Mouse (Mus musculus) neural tube, embryonic 12.5 days (tissue): ENCODE measurements around the gene Scube2. TPM values are rescaled to one million over a fixed set of nuclear protein-coding genes. Genes with fewer than 3 reads are reported as not detected.
A peak's percentile ranks its signal among the peaks of the same experiment; 100 is the strongest.

ENCODE experiments used
- ATAC-seq: fragments of 200-750 bp; cut with Nextera tagmentation; 2 replicates; pipeline ENCODE4 v1.8.0; 2017; ENCODE audit warnings: low read depth, mild to moderate bottlenecking, moderate TSS enrichment, moderate library complexity; ENCODE audit not compliant: low FRiP score
- H3K27ac ChIP-seq: fragments of 300-500 bp; sonication (generic); 2 replicates; pipeline ENCODE4 v1.5.1; 2016
- H3K27me3 ChIP-seq: fragments of 300-500 bp; sonication (generic); replicated peaks from 2 replicates; pipeline ENCODE4 v1.6.1; 2016; ENCODE audit warnings: mild to moderate bottlenecking
- H3K36me3 ChIP-seq: fragments of 300-500 bp; sonication (generic); 2 replicates; pipeline ENCODE4 v1.6.1; 2016; ENCODE audit warnings: mild to moderate bottlenecking
- H3K4me1 ChIP-seq: fragments of 300-500 bp; sonication (generic); 2 replicates; pipeline ENCODE4 v1.6.1; 2016
- H3K4me2 ChIP-seq: fragments of 300-500 bp; sonication (generic); replicated peaks from 2 replicates; pipeline ENCODE4 v1.6.1; 2016; ENCODE audit warnings: mild to moderate bottlenecking
- H3K4me3 ChIP-seq: fragments of 300-500 bp; sonication (generic); 2 replicates; pipeline ENCODE4 v1.5.1; 2016
- H3K9ac ChIP-seq: fragments of 300-500 bp; sonication (generic); 2 replicates; pipeline ENCODE4 v1.6.1; 2016; ENCODE audit warnings: mild to moderate bottlenecking
- H3K9me3 ChIP-seq: fragments of 300-500 bp; sonication (generic); 2 replicates; pipeline ENCODE4 v1.6.1; 2016; ENCODE audit warnings: mild to moderate bottlenecking
- WGBS: fragments of 180-500 bp; shearing (Covaris S2); methylation state at CpG from one replicate; pipeline ENCODE4 v1.1.7; 2016; 5-methylcytosine and 5-hydroxymethylcytosine counted together
- polyA plus RNA-seq: library from polyadenylated mRNA; unstranded; fragments of >200 nt; fragmentation: Nextera tagmentation; extraction: Ambion mirVana; gene quantifications from 2 replicates; pipeline ENCODE4 v1.2.1, GENCODE M21; 2016

Scube2 gene
- polyA plus RNA-seq, 1 experiment from 2014 or later: 13.1 TPM

DNA sequence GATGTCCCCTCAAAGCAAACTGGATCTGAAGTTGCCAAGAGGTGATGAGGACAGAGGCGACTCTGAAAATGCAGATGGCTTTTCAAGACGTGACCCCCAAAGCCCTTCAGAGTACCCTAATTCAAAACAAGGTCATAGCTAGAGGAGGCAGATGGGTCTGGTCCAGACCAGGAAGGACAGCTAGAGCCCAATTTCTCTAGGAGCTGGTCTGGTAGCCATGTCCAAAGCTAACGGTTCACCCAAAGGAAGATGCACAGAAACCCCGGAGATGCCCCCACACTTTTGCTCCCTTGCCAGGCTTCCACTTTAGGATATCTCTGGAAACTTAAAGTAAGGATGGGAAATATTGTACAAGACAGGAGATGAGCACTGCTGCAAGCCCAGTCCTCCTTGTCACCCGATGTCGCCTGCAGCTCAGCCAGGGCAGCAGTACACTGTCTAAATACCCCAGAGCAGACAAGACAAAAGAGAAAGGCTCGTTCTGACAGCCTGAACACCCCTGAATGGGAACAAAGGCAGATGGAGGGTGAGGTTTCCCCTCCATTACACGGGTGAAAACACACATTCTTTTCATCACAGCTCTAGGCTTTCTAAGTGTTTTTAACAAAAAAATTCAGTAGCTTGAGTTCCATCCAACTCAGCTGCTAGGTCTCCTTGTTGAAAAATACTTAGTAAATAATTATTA is 15.6 kb downstream of the Scube2 start:
- peaks cover 18% of the 10 kb centered on the region for H3K4me1 ChIP-seq
- WGBS: 31% methylated on average over 8 of the region's 8 CpGs
- no peak overlapping the region for H3K9ac ChIP-seq
- H3K9me3 ChIP-seq: no peaks in the 10 kb centered on the region
- no peak overlapping the region; the same call in 1 of the 2 replicates for H3K4me2 ChIP-seq
- no peak overlapping the region for H3K4me3 ChIP-seq
- H3K27ac ChIP-seq: no peak overlapping the region
- H3K36me3 ChIP-seq: peaks cover 8% of the 10 kb centered on the region; the same call in 1 of the 2 replicates
- no peaks in the 10 kb centered on the region for H3K27me3 ChIP-seq
- peak; percentile 81; the same call in 1 of the 2 replicates for ATAC-seq

DNA sequence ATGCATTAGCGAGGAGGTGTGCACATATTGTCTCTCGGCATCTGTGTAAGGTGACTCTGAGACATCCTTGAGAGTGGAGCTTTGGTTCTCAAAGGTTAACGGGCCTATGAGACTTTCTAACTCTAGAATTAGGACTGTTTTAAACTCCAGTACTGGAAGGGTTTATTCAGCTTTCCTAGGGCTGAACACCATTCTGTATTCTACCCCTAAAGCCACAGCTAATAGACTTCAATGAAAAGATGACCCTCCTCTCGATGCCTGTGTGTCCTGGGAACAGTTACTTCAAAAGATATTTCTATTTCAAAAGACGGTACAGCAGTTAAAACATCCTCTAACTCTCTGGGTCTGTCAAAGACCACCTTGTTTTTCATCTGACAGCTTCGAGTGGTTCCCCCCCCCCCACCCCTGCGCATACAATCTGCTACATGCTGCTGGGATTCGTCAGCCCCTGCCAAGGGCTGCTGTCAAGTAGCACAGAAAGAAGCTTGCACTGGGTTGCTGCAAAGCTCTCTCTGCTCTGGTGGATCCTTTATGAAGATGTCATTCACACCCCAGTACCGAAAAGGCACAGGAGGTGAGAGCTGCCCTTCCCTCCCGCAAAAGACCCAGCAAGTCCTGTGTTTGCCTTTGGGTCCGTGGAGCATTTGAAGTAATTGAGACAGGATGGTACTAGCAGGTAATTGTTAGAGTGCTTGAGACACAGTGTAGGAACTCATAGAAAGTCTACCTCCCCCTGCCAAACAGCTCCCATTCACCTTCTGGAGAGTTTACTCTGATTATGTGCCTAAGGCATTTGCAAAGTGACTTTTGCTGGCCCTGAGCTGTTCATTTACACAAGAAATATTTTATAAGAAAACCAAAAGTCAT is 16.4 kb downstream of the Scube2 start:
- H3K9me3 ChIP-seq: no peaks in the 10 kb centered on the region
- H3K27ac ChIP-seq: no peak overlapping the region
- H3K4me1 ChIP-seq: peaks cover 18% of the 10 kb centered on the region

DNA sequence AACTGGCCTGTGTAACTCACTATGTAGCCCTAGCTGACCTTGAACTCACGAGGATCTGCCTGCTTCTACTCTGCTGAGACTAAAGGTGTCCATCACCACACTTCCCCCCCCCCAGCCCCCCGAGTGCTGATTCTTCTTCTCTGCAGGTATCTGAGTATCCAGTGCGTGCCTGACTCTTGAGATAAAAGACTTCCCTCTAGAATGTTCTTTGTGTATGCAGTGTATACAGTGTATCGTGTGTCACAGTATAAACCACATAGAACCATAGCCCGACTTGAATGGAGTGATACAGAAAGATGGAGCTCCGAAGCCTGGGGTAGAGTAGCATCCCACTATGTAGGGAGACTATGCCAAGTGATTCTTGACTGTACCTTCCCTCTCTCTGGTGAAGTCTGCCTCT is 21.4 kb downstream of the Scube2 start:
- no peak overlapping the region for H3K27ac ChIP-seq
- peaks cover under 1% of the 10 kb centered on the region; the same call in 1 of the 2 replicates for H3K4me1 ChIP-seq
- no peak for ATAC-seq
- H3K9ac ChIP-seq: no peak overlapping the region
- peaks cover 12% of the 10 kb centered on the region; the same call in 1 of the 2 replicates for H3K36me3 ChIP-seq
- H3K9me3 ChIP-seq: no peaks in the 10 kb centered on the region
- H3K4me2 ChIP-seq: no peak overlapping the region
- no peaks in the 10 kb centered on the region for H3K27me3 ChIP-seq
- H3K4me3 ChIP-seq: no peak overlapping the region
- WGBS: 86% methylated on average over 6 of the region's 6 CpGs

More for the DNA sequence above, 16.4 kb downstream of the Scube2 start:
- WGBS: 37% methylated on average over 11 of the region's 11 CpGs
- peaks cover 8% of the 10 kb centered on the region; the same call in 1 of the 2 replicates for H3K36me3 ChIP-seq
- no peak overlapping the region for H3K9ac ChIP-seq
- H3K27me3 ChIP-seq: no peaks in the 10 kb centered on the region
- no peak overlapping the region for H3K4me3 ChIP-seq
- H3K4me2 ChIP-seq: no peak overlapping the region
- ATAC-seq: no peak

DNA sequence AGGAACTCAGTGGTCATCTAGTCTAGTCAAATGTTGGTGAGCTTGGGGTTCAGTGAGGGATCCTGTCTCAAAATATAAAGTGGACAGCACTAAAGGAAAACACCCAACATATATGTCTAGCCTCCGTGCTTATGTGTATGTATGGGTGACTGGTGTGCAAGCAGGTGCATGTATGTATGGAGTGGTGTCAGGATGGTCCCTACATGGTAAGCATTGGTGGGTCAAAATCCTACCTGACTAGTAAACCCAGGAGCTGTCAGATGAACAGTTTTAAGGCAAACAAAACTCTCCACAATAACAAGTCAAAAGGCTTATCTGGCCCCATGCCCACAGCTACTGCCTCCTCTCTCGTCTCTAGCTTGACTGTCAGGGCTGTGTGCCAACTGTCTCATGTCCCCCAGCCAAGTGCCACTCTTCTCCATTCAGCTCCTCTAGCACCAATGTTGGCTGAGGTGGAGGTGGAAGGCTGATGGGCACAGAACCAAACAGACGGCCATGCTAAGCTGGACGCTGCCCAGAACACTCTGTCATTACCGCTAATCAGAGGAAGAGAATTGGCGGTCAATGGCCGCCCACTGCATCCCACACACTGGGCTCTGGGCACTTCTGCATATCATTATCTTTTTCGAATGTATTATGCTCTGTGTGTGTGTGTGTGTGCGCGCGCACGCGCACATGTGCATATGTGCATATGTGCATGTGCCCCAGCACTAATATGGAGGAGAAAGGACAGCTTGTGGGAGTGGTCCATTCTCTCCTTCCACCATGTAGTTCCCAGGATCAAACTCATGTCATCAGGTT is 23.7 kb downstream of the Scube2 start:
- H3K4me1 ChIP-seq: no peaks in the 10 kb centered on the region
- no peak overlapping the region for H3K4me2 ChIP-seq
- H3K9ac ChIP-seq: no peak overlapping the region
- no peaks in the 10 kb centered on the region for H3K9me3 ChIP-seq
- H3K4me3 ChIP-seq: no peak overlapping the region
- no peak for ATAC-seq
- peaks cover 8% of the 10 kb centered on the region; the same call in 1 of the 2 replicates for H3K36me3 ChIP-seq
- H3K27ac ChIP-seq: no peak overlapping the region
- 92% methylated on average over 13 of the region's 13 CpGs for WGBS
- H3K27me3 ChIP-seq: no peaks in the 10 kb centered on the region

DNA sequence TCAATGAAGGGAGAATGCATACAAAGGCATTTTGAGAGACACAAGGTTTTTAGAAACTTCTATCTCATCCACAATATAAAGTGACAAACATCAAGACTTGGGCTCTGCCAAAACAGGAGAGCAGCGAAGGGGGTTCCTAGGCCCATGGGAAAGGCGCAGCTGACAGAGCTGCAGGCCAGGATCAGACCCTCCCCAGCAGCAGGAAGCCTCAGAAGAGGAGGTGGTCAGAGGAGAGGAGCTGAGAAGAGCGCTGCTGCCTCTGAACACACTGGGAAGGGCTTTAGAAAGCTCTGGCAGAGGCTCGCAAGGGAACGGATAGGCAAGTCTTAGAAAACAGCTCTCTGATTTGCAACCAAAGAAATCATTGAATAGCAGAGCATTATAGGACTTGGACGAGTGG is 24.4 kb downstream of the Scube2 start:
- Histone ChIP-seq H3K27me3 (no peaks in the 10 kb centered on the region), H3K4me3 (no peak overlapping the region), H3K36me3 (peaks cover 4% of the 10 kb centered on the region; the same call in 1 of the 2 replicates), H3K9me3 (no peaks in the 10 kb centered on the region), H3K4me1 (no peaks in the 10 kb centered on the region), H3K27ac (no peak overlapping the region), H3K4me2 (no peak overlapping the region), H3K9ac (no peak overlapping the region)
- WGBS: 73% methylated on average over 6 of the region's 6 CpGs
- ATAC-seq: no peak

DNA sequence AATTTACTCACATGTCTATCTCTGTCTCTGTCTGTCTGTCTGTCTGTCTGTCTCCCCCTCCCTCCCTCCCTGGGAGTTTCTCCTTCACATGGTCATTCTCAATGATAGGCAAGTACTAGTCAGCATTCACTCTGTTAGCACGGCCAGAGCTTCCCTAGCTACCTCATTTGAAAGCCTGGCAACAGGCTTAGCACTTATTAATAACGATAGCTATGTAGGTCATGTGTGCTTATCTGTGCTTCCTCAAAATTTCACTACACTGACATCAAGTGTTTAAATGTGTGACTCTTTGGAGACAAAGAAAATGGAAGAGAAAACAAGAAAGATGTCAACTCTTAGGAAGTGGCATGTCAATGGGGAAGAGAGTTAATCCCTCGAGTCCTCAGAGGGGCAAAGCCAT is 26.9 kb downstream of the Scube2 start:
- Histone ChIP-seq H3K9ac (no peak overlapping the region), H3K27ac (no peak overlapping the region), H3K4me2 (no peak overlapping the region), H3K9me3 (no peaks in the 10 kb centered on the region), H3K27me3 (no peaks in the 10 kb centered on the region), H3K36me3 (peaks cover 4% of the 10 kb centered on the region; the same call in 1 of the 2 replicates), H3K4me3 (no peak overlapping the region), H3K4me1 (no peaks in the 10 kb centered on the region)
- 88% methylated on average over 3 of the region's 3 CpGs for WGBS
- ATAC-seq: no peak

DNA sequence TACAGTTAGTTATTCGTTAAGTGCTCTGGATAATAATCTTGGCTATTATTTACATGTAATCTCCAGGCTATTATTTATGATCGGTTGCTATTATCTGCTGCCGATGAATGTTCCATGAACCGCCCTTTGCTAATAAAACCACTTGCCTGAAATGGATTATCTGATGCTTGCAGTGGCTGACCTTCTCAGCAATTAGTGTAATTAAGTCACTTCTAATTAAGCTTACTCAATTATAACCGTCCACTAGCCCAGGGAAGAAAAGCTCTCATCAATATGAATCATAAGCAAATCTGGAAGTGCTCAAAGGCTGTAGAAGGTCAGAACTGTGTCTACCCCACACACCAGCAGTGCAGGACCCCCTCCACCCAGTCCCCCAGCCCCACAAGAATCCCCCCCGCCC is 27.8 kb downstream of the Scube2 start:
- WGBS: 85% methylated on average over 6 of the region's 6 CpGs
- ATAC-seq: no peak
- Histone ChIP-seq H3K4me3 (no peak overlapping the region), H3K27me3 (no peaks in the 10 kb centered on the region), H3K36me3 (peaks cover 4% of the 10 kb centered on the region; the same call in 1 of the 2 replicates), H3K4me2 (no peak overlapping the region), H3K27ac (no peak overlapping the region), H3K9me3 (no peaks in the 10 kb centered on the region), H3K4me1 (no peaks in the 10 kb centered on the region), H3K9ac (no peak overlapping the region)

DNA sequence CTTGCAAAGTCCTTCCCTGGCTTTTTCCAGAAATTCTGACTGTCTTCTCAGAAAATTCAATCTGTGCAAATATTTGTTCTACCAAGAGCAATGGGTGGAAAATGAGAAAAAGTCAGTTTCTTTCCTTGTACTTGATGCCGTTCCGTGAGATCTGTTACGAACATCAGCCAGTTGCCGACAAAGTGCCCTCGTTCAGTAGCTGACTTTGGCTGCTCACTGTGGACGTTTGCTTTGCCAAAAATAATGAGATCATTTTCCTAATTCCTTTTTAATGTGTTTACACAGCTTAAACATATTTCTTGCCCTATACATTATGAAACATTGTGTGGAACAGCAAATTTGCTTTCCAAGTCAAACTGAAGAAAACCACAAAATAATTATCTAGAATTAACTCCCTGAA is 30.6 kb downstream of the Scube2 start:
- 85% methylated on average over 6 of the region's 6 CpGs for WGBS
- Histone ChIP-seq H3K9me3 (no peaks in the 10 kb centered on the region), H3K27me3 (no peaks in the 10 kb centered on the region), H3K4me2 (no peak overlapping the region), H3K27ac (no peak overlapping the region), H3K36me3 (no peaks in the 10 kb centered on the region), H3K4me3 (no peak overlapping the region), H3K4me1 (no peaks in the 10 kb centered on the region), H3K9ac (no peak overlapping the region)
- no peak for ATAC-seq

DNA sequence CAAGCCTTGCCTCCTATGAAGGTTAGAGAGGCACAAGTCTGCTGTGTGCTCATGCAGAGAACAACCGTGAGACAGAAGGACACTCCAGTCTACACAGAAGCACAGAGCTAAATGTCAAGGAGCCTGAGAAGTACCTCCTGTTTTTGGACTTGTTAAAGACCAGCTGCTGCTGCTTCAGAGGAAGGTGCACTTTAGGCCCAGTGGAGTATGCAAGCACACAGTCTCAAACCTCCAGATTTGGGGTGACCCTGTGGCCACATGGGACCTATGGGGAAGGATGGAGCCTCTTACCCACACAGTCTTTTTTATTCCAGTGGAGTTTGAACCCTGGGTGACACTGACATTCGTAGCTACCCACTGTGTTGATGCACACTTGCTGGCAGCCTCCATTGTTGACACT is 34.1 kb downstream of the Scube2 start:
- Histone ChIP-seq H3K4me1 (no peaks in the 10 kb centered on the region), H3K4me2 (no peak overlapping the region), H3K36me3 (no peaks in the 10 kb centered on the region; the same call in 1 of the 2 replicates), H3K27me3 (no peaks in the 10 kb centered on the region), H3K9me3 (no peaks in the 10 kb centered on the region), H3K9ac (no peak overlapping the region), H3K4me3 (no peak overlapping the region), H3K27ac (no peak overlapping the region)
- 76% methylated on average over 2 of the region's 2 CpGs for WGBS
- no peak for ATAC-seq

DNA sequence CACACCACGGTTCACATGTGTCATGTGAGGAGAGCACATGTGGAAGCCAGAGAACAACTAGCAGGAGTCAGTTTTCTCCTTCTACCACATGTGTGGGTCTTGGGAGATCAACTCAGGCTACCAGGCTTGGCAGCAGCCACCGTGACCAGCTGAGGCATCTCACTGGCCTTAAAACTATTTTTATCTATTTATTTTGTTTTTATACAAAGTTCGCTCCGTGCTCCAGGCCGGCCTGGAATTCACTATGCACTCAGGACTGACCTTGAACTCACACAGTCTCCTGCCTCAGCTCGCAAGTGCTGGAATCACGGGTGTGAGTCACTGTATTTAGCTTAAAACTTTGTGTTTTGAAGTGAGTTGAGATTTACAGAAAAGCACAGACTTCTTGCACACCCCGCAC is 38.6 kb downstream of the Scube2 start:
- Histone ChIP-seq H3K27ac (no peak overlapping the region), H3K9ac (no peak overlapping the region), H3K36me3 (peaks cover 6% of the 10 kb centered on the region), H3K4me3 (no peak overlapping the region), H3K9me3 (no peaks in the 10 kb centered on the region), H3K27me3 (no peaks in the 10 kb centered on the region), H3K4me2 (no peak overlapping the region), H3K4me1 (no peaks in the 10 kb centered on the region)
- no peak for ATAC-seq
- 91% methylated on average over 8 of the region's 8 CpGs for WGBS

DNA sequence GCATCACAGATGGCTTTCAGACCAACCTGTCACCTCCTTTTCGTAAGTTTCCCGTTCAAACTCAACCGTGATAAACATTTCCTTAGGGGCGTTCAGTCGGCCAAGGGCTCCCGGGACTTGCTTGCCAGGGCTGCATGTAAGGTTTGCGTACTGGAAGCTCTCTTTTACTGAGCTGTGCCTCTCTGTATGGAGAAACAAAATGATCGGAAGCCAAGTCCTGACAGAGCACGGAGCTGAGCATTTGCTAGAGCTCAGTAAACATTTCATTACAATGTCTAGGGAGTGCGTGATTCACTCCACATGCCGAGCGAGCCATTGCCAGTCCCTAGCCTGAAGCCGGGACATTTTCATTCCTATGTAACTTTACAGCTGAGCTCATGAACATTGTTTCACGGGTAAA is 40.2 kb downstream of the Scube2 start:
- Histone ChIP-seq H3K4me1 (no peaks in the 10 kb centered on the region), H3K27me3 (no peaks in the 10 kb centered on the region), H3K9ac (no peak overlapping the region), H3K4me2 (no peak overlapping the region), H3K27ac (no peak overlapping the region), H3K9me3 (no peaks in the 10 kb centered on the region), H3K4me3 (no peak overlapping the region), H3K36me3 (peaks cover 6% of the 10 kb centered on the region)
- no peak for ATAC-seq
- 89% methylated on average over 14 of the region's 14 CpGs for WGBS

DNA sequence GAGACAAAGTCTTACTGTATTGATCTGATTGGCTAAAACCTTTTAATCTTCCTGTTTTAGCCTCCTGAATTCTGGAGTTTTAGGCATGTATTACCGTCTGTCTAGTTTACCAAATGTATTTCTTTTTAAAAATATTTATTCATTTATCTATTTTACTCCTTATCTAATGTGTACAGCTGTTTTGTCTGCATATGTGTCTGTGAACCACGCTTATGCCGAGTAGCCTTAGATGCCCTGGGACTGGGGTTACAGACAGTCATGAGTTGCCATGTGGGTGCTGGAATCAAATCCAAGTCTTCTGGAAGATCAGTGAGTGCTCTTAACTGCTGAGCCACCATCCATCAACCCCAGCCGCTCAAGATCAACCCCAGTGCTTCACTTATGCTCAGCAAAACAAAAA is 46.9 kb downstream of the Scube2 start:
- Histone ChIP-seq H3K4me2 (no peak overlapping the region), H3K9me3 (no peaks in the 10 kb centered on the region), H3K27me3 (no peaks in the 10 kb centered on the region), H3K36me3 (0 out of 2 replicates have a peak, but pooled peaks cover under 1% of the 10 kb centered on the region), H3K4me3 (no peak overlapping the region), H3K27ac (no peak overlapping the region), H3K4me1 (peaks cover 14% of the 10 kb centered on the region), H3K9ac (no peak overlapping the region)
- no peak for ATAC-seq
- WGBS: 97% methylated on average over 4 of the region's 4 CpGs
